Mouse (Mus musculus): ENCODE data around the gene Myo1h. TPM values are rescaled to one million over a fixed set of nuclear protein-coding genes. Genes with fewer than 3 reads are reported as not detected.

Myo1h gene
- total and polyA plus RNA-seq, 2 experiments from 2014 or later: 0.53 TPM; not detected in 1

DNA sequence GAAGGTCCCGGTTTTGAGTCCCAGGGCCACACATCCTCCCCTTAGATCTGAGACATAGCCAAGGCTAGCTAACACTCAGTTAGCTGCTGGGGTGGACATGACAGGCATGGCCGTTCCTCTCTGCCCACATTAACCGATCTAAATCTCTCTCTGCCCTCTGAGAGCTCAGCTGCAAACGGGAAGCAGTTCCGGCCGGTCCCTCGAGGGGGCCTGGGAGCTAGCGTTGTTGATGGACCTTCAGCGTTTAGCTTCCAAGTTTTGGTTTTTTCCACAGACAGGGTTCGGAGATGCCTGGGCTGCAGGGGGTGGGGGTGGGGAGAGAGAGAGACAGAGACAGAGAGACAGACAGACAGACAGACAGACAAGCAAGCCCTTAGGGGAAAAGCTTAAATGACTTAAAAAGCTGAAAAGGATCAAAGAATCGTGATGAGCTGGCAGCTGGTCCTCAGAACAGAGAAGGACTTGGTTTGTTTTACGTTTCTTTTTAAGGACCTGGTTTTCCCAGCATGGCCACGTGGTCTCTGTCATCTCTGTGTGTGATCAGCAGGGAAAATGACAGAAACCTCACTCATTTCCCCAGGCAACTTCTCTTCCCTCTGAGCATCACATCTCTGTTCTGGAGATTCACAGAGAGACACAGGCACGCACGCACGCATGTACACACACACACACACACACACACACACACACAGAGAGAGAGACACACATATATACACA, 35.0 kb downstream of the Myo1h start:
- ATAC-seq (ENCODE audit: insufficient read depth, low read depth) (no peak), DNase-seq (ENCODE audit: low spot score) (peak; percentile 37)
- WGBS: 20% methylated on average over 16 of the region's 16 CpGs
- Histone ChIP-seq H3K9ac (replicated peaks; ENCODE audit: low read depth, low read length) (no peak overlapping the region), H3K9me3 (replicated peaks; ENCODE audit: control insufficient read depth, low read length) (no peaks in the 10 kb centered on the region), H3K27ac (ENCODE audit: low read depth) (no peak overlapping the region), H3K4me2 (ENCODE audit: low read depth, low read length) (no peak overlapping the region), H3K4me1 (ENCODE audit: control insufficient read depth, insufficient read depth) (no peaks in the 10 kb centered on the region), H3K36me3 (replicated peaks; ENCODE audit: control insufficient read depth, insufficient read depth, low read length) (no peaks in the 10 kb centered on the region), H3K4me3 (ENCODE audit: low read depth, low read length) (no peak overlapping the region), H3K27me3 (ENCODE audit: control insufficient read depth, insufficient read depth, low read length) (0 out of 2 replicates have a peak, but pooled peaks cover 4% of the 10 kb centered on the region)
- TF ChIP-seq CTCF (IDR thresholded peaks at IDR 0.05; ENCODE audit: low read depth): peak; percentile 38
- TF ChIP-seq EP300 (IDR thresholded peaks at IDR 0.05; ENCODE audit: low read depth): no peak

DNA sequence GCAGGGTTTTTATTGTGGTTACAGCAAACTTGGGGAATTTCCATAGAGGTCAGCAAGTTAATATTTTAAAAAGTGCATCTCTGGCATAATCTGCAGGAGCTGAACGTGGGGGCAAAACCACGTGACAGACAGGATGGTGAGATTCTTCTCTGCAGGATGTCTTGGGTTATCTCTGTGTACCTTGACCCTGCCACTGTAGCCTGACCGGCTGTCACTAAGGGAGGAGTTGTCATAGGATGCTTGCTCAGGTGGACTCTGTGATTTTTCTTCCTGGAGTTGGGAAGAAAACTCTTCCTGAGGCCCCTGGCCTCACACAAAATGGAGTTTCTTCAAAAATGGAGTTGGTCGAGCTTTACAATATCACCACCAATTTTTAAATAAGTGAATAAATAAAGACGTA, 54.0 kb downstream of the Myo1h start:
- Histone ChIP-seq H3K4me2 (ENCODE audit: low read depth, low read length) (no peak overlapping the region), H3K27ac (ENCODE audit: low read depth) (no peak overlapping the region), H3K36me3 (replicated peaks; ENCODE audit: control insufficient read depth, insufficient read depth, low read length) (no peaks in the 10 kb centered on the region), H3K27me3 (ENCODE audit: control insufficient read depth, insufficient read depth, low read length) (no peaks in the 10 kb centered on the region), H3K4me3 (ENCODE audit: low read depth, low read length) (no peak overlapping the region), H3K9me3 (replicated peaks; ENCODE audit: control insufficient read depth, low read length) (no peaks in the 10 kb centered on the region), H3K9ac (replicated peaks; ENCODE audit: low read depth, low read length) (no peak overlapping the region), H3K4me1 (ENCODE audit: control insufficient read depth, insufficient read depth) (no peaks in the 10 kb centered on the region)
- 65% methylated on average over 5 of the region's 5 CpGs for WGBS
- no peak for TF ChIP-seq CTCF (IDR thresholded peaks at IDR 0.05; ENCODE audit: low read depth)
- no peak for TF ChIP-seq EP300 (IDR thresholded peaks at IDR 0.05; ENCODE audit: low read depth)
- no peak for DNase-seq (ENCODE audit: low spot score)
- no peak for ATAC-seq (ENCODE audit: insufficient read depth, low read depth)

DNA sequence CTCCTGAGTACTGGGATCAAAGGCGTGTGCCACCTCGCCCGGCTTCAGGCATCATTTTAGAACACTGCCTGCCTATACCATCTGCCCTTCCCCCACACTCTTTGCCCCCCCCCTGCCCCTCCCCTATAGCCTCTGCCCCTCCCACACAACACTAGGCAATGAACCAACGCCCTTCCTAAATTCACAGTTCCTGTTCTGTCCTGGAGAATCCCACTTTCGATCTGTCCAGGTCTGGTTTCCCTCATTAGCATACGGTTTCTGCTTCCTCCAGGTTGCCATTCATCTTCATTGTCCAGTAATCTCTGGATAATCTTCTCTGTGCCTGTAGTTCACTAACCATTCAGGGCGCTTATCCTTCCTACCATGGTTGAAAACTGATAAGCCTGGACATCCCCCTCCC, 54.6 kb downstream of the Myo1h start:
- no peak overlapping the region for H3K4me3 ChIP-seq (ENCODE audit: low read depth, low read length)
- no peaks in the 10 kb centered on the region for H3K27me3 ChIP-seq (ENCODE audit: control insufficient read depth, insufficient read depth, low read length)
- DNase-seq (ENCODE audit: low spot score) (no peak), ATAC-seq (ENCODE audit: insufficient read depth, low read depth) (no peak)
- WGBS: 82% methylated on average over 7 of the region's 7 CpGs
- no peak overlapping the region for H3K9ac ChIP-seq (replicated peaks; ENCODE audit: low read depth, low read length)
- no peak for TF ChIP-seq CTCF (IDR thresholded peaks at IDR 0.05; ENCODE audit: low read depth)
- TF ChIP-seq EP300 (IDR thresholded peaks at IDR 0.05; ENCODE audit: low read depth): no peak
- H3K36me3 ChIP-seq (replicated peaks; ENCODE audit: control insufficient read depth, insufficient read depth, low read length): no peaks in the 10 kb centered on the region
- no peaks in the 10 kb centered on the region for H3K4me1 ChIP-seq (ENCODE audit: control insufficient read depth, insufficient read depth)
- no peak overlapping the region for H3K4me2 ChIP-seq (ENCODE audit: low read depth, low read length)
- no peaks in the 10 kb centered on the region for H3K9me3 ChIP-seq (replicated peaks; ENCODE audit: control insufficient read depth, low read length)
- no peak overlapping the region for H3K27ac ChIP-seq (ENCODE audit: low read depth)

GRCm38 (mm10) chr5:114345538-114345937, 56.6 kb downstream of the Myo1h start:
- no peak for TF ChIP-seq EP300 (IDR thresholded peaks at IDR 0.05; ENCODE audit: low read depth)
- TF ChIP-seq CTCF (IDR thresholded peaks at IDR 0.05; ENCODE audit: low read depth): no peak
- 61% methylated on average over 3 of the region's 3 CpGs for WGBS
- ATAC-seq (ENCODE audit: insufficient read depth, low read depth): no peak

GRCm38 (mm10) chr5:114347005-114347404, 58.0 kb downstream of the Myo1h start:
- TF ChIP-seq CTCF (IDR thresholded peaks at IDR 0.05; ENCODE audit: low read depth): no peak
- H3K27me3 ChIP-seq (ENCODE audit: control insufficient read depth, insufficient read depth, low read length): no peaks in the 10 kb centered on the region
- no peak overlapping the region for H3K27ac ChIP-seq (ENCODE audit: low read depth)
- no peaks in the 10 kb centered on the region for H3K9me3 ChIP-seq (replicated peaks; ENCODE audit: control insufficient read depth, low read length)
- DNase-seq (ENCODE audit: low spot score) (no peak), ATAC-seq (ENCODE audit: insufficient read depth, low read depth) (no peak)
- H3K4me2 ChIP-seq (ENCODE audit: low read depth, low read length): no peak overlapping the region
- 74% methylated on average over 10 of the region's 10 CpGs for WGBS
- H3K4me3 ChIP-seq (ENCODE audit: low read depth, low read length): no peak overlapping the region
- no peaks in the 10 kb centered on the region for H3K36me3 ChIP-seq (replicated peaks; ENCODE audit: control insufficient read depth, insufficient read depth, low read length)
- no peaks in the 10 kb centered on the region for H3K4me1 ChIP-seq (ENCODE audit: control insufficient read depth, insufficient read depth)
- no peak overlapping the region for H3K9ac ChIP-seq (replicated peaks; ENCODE audit: low read depth, low read length)

More at GRCm38 (mm10) chr5:114345538-114345937, 56.6 kb downstream of the Myo1h start:
- no peaks in the 10 kb centered on the region for H3K4me1 ChIP-seq (ENCODE audit: control insufficient read depth, insufficient read depth)
- no peaks in the 10 kb centered on the region for H3K27me3 ChIP-seq (ENCODE audit: control insufficient read depth, insufficient read depth, low read length)
- no peak overlapping the region for H3K9ac ChIP-seq (replicated peaks; ENCODE audit: low read depth, low read length)
- no peak overlapping the region for H3K4me2 ChIP-seq (ENCODE audit: low read depth, low read length)
- DNase-seq (ENCODE audit: low spot score): no peak
- no peak overlapping the region for H3K4me3 ChIP-seq (ENCODE audit: low read depth, low read length)
- no peak overlapping the region for H3K27ac ChIP-seq (ENCODE audit: low read depth)
- H3K36me3 ChIP-seq (replicated peaks; ENCODE audit: control insufficient read depth, insufficient read depth, low read length): no peaks in the 10 kb centered on the region
- H3K9me3 ChIP-seq (replicated peaks; ENCODE audit: control insufficient read depth, low read length): no peaks in the 10 kb centered on the region

- Histone ChIP-seq H3K27me3 (ENCODE audit: control insufficient read depth, insufficient read depth, low read length) (no peaks in the 10 kb centered on the region), H3K4me2 (ENCODE audit: low read depth, low read length) (no peak overlapping the region), H3K9ac (replicated peaks; ENCODE audit: low read depth, low read length) (no peak overlapping the region), H3K36me3 (replicated peaks; ENCODE audit: control insufficient read depth, insufficient read depth, low read length) (no peaks in the 10 kb centered on the region), H3K27ac (ENCODE audit: low read depth) (no peak overlapping the region), H3K9me3 (replicated peaks; ENCODE audit: control insufficient read depth, low read length) (no peaks in the 10 kb centered on the region), H3K4me3 (ENCODE audit: low read depth, low read length) (no peak overlapping the region), H3K4me1 (ENCODE audit: control insufficient read depth, insufficient read depth) (no peaks in the 10 kb centered on the region)
- ATAC-seq (ENCODE audit: insufficient read depth, low read depth) (no peak), DNase-seq (ENCODE audit: low spot score) (no peak)
- no peak for TF ChIP-seq CTCF (IDR thresholded peaks at IDR 0.05; ENCODE audit: low read depth)
- TF ChIP-seq EP300 (IDR thresholded peaks at IDR 0.05; ENCODE audit: low read depth): no peak
- 59% methylated on average over 10 of the region's 10 CpGs for WGBS
Observed at GRCm38 (mm10) chr5:114351490-114351889, 62.5 kb downstream of the Myo1h start.
